Mouse (Mus musculus) midbrain, embryonic 14.5 days (tissue): ENCODE measurements around the gene Ncbp1. TPM values are rescaled to one million over a fixed set of nuclear protein-coding genes. Genes with fewer than 3 reads are reported as not detected.

ENCODE experiments used
- ATAC-seq: fragments of 200-750 bp; cut with Nextera tagmentation; 2 replicates; pipeline ENCODE4 v1.8.0; 2017; ENCODE audit warnings: moderate number of reproducible peaks, moderate library complexity; ENCODE audit not compliant: low FRiP score, low TSS enrichment
- DNase-seq: peaks from one replicate; pipeline ENCODE4 v3.0.0-alpha.2; 2015
- H3K27ac ChIP-seq: fragments of 300-500 bp; sonication (generic); replicated peaks from 2 replicates; pipeline ENCODE4 v1.5.1; 2014; ENCODE audit warnings: mild to moderate bottlenecking, low read depth, low read length, moderate library complexity
- H3K27me3 ChIP-seq: fragments of 300-500 bp; sonication (generic); 2 replicates; pipeline ENCODE4 v1.6.1; 2014; ENCODE audit warnings: low read length, control low read depth, mixed read lengths; ENCODE audit not compliant: control insufficient read depth, insufficient read depth
- H3K36me3 ChIP-seq: fragments of 300-500 bp; sonication (generic); 2 replicates; pipeline ENCODE4 v1.6.1; 2014; ENCODE audit warnings: low read length, control low read depth; ENCODE audit not compliant: control insufficient read depth, insufficient read depth
- H3K4me1 ChIP-seq: fragments of 300-500 bp; sonication (generic); 2 replicates; pipeline ENCODE4 v1.6.1; 2014; ENCODE audit warnings: mild to moderate bottlenecking, antibody characterized with exemption, low read length, control low read depth; ENCODE audit not compliant: control insufficient read depth, insufficient read depth
- H3K4me2 ChIP-seq: fragments of 300-500 bp; sonication (generic); 2 replicates; pipeline ENCODE4 v1.6.1; 2014; ENCODE audit warnings: mild to moderate bottlenecking, low read length, moderate library complexity
- H3K4me3 ChIP-seq: fragments of 300-500 bp; sonication (generic); replicated peaks from 2 replicates; pipeline ENCODE4 v1.5.1; 2014; ENCODE audit warnings: low read depth, low read length
- H3K9ac ChIP-seq: fragments of 300-500 bp; sonication (generic); replicated peaks from 2 replicates; pipeline ENCODE4 v1.6.1; 2014; ENCODE audit warnings: mild to moderate bottlenecking, low read length, moderate library complexity
- H3K9me3 ChIP-seq: fragments of 300-500 bp; sonication (generic); 2 replicates; pipeline ENCODE4 v1.6.1; 2016; ENCODE audit warnings: low read length, control low read depth, mixed read lengths; ENCODE audit not compliant: control insufficient read depth
- WGBS: fragments of 180-500 bp; shearing (Covaris S2); extraction: QIAGEN DNeasy Blood & Tissue Kit; methylation state at CpG from one replicate; pipeline ENCODE4 v1.1.7; 2014; 5-methylcytosine and 5-hydroxymethylcytosine counted together
- polyA plus RNA-seq: library from polyadenylated mRNA; unstranded; fragments of >200 nt; fragmentation: Nextera tagmentation; extraction: Ambion mirVana; gene quantifications from 2 replicates; pipeline ENCODE4 v1.2.1, GENCODE M21; 2014

Gene Ncbp1
- polyA plus RNA-seq, 1 experiment from 2014 or later: 100 TPM

DNA sequence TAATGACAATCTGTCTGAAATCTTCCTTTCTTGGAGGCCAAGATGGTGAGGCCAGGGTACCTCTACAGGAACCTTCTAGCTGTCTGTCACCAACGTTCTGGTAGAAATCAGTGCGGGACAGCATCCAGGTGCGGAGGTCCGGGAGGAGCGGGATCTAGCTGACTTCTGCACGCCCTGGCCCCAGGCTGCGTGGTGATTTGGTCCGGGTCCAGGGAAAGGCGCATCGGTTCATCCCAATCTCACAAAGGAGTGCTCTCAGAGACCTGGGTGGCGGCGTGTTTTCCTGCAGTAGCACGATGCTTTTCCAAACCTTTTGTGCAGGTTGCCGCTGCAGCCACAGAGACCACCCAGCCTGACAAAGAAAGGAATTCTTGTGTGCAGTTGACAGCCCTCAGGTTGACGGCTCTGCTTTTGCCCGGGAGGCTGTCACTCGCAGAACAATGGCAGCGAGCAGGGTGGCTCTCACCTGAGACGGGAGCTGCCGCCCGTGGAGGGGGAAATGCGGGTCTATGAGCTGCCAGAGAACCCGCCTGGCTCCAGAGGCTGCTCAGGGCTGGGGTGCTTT, 64.2 kb downstream of the Ncbp1 start:
- Histone ChIP-seq H3K27me3 (no peaks in the 10 kb centered on the region), H3K4me3 (peak overlapping the region; percentile 39), H3K27ac (peak overlapping the region; percentile 79), H3K9ac (peak overlapping the region; percentile 70), H3K4me2 (peak overlapping the region; percentile 61), H3K36me3 (no peaks in the 10 kb centered on the region), H3K9me3 (peaks cover 3% of the 10 kb centered on the region; the same call in 1 of the 2 replicates), H3K4me1 (peaks cover 3% of the 10 kb centered on the region; the same call in 1 of the 2 replicates)
- peak; percentile 67 for DNase-seq
- WGBS: 2% methylated on average over 23 of the region's 23 CpGs
- peak; percentile 53 for ATAC-seq

DNA sequence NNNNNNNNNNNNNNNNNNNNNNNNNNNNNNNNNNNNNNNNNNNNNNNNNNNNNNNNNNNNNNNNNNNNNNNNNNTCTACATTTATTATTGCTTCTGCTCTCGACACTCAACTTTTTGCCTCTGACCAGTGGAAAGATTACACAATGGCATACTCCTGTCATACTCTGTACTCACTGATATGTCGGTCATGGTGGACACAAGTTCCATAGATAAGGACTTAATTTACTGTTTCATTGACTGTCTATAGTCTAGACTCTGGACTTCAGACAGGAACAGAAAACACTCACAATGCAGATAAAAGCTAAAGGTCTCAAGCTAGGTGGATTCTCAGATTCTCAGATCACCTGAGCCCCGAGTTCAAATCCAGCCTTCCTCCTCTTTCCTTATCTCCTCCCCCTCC, 82.7 kb downstream of the Ncbp1 start:
- Histone ChIP-seq H3K27me3 (no peaks in the 10 kb centered on the region), H3K4me3 (no peak overlapping the region), H3K9me3 (no peaks in the 10 kb centered on the region), H3K4me1 (no peaks in the 10 kb centered on the region), H3K4me2 (no peak overlapping the region), H3K36me3 (no peaks in the 10 kb centered on the region), H3K27ac (no peak overlapping the region), H3K9ac (no peak overlapping the region)
- no peak for DNase-seq
- no peak for ATAC-seq
- WGBS: 86% methylated on average over 3 of the region's 3 CpGs

Other genes starting within 250 kb of the Ncbp1 start
- gene Ccdc180, start 248.3 kb upstream of the Ncbp1 start, polyA plus RNA-seq: 0.07 and 0.14 TPM in 2 replicates
- 18.8 and 24.7 TPM in 2 replicates for gene Tdrd7, start 173.3 kb upstream of the Ncbp1 start, polyA plus RNA-seq
- 0.53 and 0.76 TPM in 2 replicates for gene Tmod1, start 99.7 kb upstream of the Ncbp1 start, polyA plus RNA-seq
- 23.5 and 24.6 TPM in 2 replicates for gene Tstd2, start 81 bp downstream of the Ncbp1 start, polyA plus RNA-seq
- gene Xpa, start 57.7 kb downstream of the Ncbp1 start, polyA plus RNA-seq: 33.3 and 34.5 TPM in 2 replicates
- not detected in 2 replicates for gene Foxe1, start 205.0 kb downstream of the Ncbp1 start, polyA plus RNA-seq